Mouse (Mus musculus) liver, embryonic 18 days (tissue): ENCODE results near the gene Slc16a10. TPM values are rescaled to one million over a fixed set of nuclear protein-coding genes. Genes with fewer than 3 reads are reported as not detected.

Experiments
- polyA plus RNA-seq: library from polyadenylated mRNA; depleted of rRNA; stranded (reverse); fragments of >200 nt; gene quantifications from 2 replicates; pipeline ENCODE4 v1.2.3, GENCODE M21; 2012; rRNA removed

Slc16a10 gene
- 15.8 and 16.2 TPM in 2 replicates for polyA plus RNA-seq

DNA sequence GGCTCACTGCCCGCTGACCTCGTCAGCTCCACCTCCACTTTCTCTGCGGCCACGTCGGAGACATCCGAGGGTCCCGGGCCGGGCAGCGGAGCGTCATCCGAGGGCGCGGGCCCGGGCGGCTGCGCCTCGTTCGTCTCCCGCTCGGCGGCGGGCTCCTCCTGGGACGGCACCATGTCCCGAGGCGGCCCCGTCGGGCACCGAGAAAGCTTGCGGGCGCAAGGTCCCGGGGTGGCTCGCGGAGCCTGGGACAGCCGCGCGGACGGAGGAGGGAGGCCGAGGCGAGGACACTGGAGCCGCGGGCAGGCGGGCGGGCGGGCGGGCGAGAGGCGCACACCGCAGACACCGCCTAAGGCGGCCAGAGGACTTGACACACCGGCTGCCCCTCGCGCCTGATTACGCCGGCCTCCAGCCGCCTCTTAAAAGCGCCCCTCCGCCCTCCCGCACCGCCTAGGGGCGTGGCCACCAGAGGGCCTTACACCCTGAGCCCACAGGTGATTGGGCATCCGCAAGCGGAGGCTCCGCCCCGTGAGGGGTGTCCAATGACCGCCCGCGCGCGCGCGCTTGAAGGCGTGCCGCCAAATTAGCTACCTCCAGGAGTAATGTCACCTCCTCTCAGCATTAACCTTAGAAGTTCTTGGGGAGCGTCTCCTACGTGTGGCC is at the start of gene Slc16a10:
Gene Slc16a10, minus strand, starts transcription at position 395 of the 660 bp plus-strand sequence.

DNA sequence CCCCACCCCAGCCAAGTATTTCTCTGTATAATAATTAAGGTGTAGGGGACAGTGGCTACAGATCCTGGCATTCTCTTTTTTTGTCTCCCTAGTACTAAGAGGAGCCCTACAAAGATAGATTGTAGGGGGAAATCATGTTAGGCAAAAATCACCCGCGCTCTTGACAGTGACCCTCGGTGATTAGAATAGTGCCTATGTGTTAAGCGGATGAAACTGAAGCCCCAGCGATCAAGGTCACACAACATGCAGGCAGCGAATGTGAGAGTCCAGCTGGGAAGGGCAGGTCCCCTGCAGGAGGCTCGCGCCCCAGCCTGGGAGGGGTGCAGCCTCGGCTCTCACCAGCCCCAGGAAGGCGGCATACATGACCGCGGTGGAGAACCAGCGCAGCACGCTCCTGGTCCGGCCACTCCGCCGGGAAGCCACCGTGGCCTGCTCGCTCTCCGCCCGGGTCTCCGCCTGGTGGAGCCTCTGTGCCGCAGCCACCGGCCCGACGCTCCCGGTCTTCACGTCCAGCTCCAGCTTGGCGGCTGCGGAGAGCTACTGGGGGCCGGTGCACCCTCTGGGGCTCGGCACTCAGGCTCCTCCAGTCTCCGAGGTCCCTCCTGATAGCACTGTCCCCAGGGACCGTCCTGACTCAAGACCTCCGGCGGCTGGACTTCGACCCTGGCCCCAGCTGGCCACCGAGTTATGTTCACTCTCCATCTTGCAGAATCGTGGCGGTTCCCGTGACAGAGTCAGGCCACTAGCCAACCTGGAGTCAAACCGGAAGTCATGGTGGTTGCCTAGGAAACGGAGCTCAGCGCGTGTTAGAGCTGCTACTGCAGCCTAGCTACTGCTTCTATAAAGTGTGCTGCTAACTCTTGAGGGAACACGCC is 117.3 kb downstream of the Slc16a10 start, which contains the start of gene Mfsd4b1:
Gene Mfsd4b1, minus strand, starts transcription at position 715 of the 875 bp plus-strand sequence.

DNA sequence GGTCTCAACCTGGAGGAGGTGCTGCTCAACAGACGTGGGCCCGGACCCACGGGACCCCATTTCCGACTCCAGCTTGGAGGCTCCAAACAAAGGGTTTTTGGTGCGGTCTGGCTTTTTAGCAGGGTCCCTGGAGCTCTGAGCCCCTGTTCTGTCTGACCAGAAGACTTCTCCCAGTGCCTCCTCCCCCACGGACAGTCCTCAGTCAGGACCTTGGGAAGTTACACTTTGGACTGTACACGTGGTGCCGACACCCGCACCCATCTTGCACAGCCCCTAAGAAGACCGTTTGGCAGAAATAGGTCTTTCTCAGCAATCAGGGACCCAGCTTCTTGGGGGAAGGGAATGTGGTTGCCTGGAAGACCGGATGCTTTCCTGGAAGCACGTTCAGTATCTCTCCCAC is 155.6 kb downstream of the Slc16a10 start, which contains the start of gene Mfsd4b5:
Gene Mfsd4b5, minus strand, starts transcription at position 181 of the 400 bp plus-strand sequence.

Other genes starting within 250 kb of the Slc16a10 start
- gene Mfsd4b4, start 243.0 kb downstream of the Slc16a10 start, polyA plus RNA-seq: 2.3 and 2.4 TPM in 2 replicates
- 0.01 and 0.02 TPM in 2 replicates for gene Mfsd4b2, start 215.3 kb downstream of the Slc16a10 start, polyA plus RNA-seq
- gene Mfsd4b3, start 182.1 kb downstream of the Slc16a10 start, polyA plus RNA-seq: 3.1 and 3.8 TPM in 2 replicates
- gene Mfsd4b5, start 155.6 kb downstream of the Slc16a10 start, polyA plus RNA-seq: 0.17 and 0.19 TPM in 2 replicates
- 0.99 and 2.1 TPM in 2 replicates for gene Mfsd4b1, start 117.0 kb downstream of the Slc16a10 start, polyA plus RNA-seq
- 9.0 and 11.2 TPM in 2 replicates for gene Rpf2, start 104.8 kb upstream of the Slc16a10 start, polyA plus RNA-seq
- 12.8 and 13.2 TPM in 2 replicates for gene Gtf3c6, start 115.8 kb upstream of the Slc16a10 start, polyA plus RNA-seq
- 27.2 and 28.6 TPM in 2 replicates for gene Amd1, start 159.9 kb upstream of the Slc16a10 start, polyA plus RNA-seq
- 2.9 and 3.0 TPM in 2 replicates for gene Cdk19, start 197.3 kb upstream of the Slc16a10 start, polyA plus RNA-seq